Mouse (Mus musculus) MEL (cell line): Measurements from ENCODE around the gene Hist1h2bc.

Source experiments
- BHLHE40 ChIP-seq: IDR thresholded peaks from 2 replicates; pipeline ENCODE4 v1.6.1; 2012; ENCODE audit warnings: low read depth, mild to moderate bottlenecking, inconsistent platforms, low read length, improper control_type of control experiment, borderline replicate concordance
- CTCF ChIP-seq, 3 experiments: IDR thresholded peaks in 2 of 3; conservative IDR thresholded peaks in 1 of 3; 2 replicates each; pipeline ENCODE4 v1.5.1; 2011 to 2012; ENCODE audit warnings: low read length in 3 of 3, low read depth in 2 of 3, mild to moderate bottlenecking in 2 of 3, improper control_type of control experiment in 1 of 3, inconsistent platforms in 1 of 3, mixed read lengths in 1 of 3, moderate library complexity in 1 of 3; ENCODE audit not compliant: control insufficient read depth in 1 of 3, insufficient read depth in 1 of 3, poor library complexity in 1 of 3, severe bottlenecking in 1 of 3
- EP300 ChIP-seq, 2 experiments: IDR thresholded peaks; 2 replicates each; pipeline ENCODE4 v1.6.1; 2011; ENCODE audit warnings: improper control_type of control experiment in 2 of 2, low read length in 2 of 2, low read depth in 1 of 2, mild to moderate bottlenecking in 1 of 2
- ETS1 ChIP-seq: IDR thresholded peaks from 2 replicates; pipeline ENCODE4 v1.6.1; 2012; ENCODE audit warnings: low read depth, mild to moderate bottlenecking, inconsistent platforms, low read length, improper control_type of control experiment, moderate library complexity
- GABPA ChIP-seq: IDR thresholded peaks from 2 replicates; pipeline ENCODE4 v1.6.1; 2012; ENCODE audit warnings: low read depth, mild to moderate bottlenecking, inconsistent platforms, low read length, improper control_type of control experiment, moderate library complexity
- GATA1 ChIP-seq: IDR thresholded peaks from 2 replicates; pipeline ENCODE4 v1.6.1; 2011; ENCODE audit warnings: low read depth, low read length, improper control_type of control experiment
- MAX ChIP-seq: IDR thresholded peaks from 2 replicates; pipeline ENCODE4 v1.6.1; 2011; ENCODE audit warnings: low read length, improper control_type of control experiment
- MEF2A ChIP-seq: IDR thresholded peaks from 2 replicates; pipeline ENCODE4 v1.6.1; 2014; ENCODE audit warnings: low read depth, mild to moderate bottlenecking, inconsistent platforms, low read length, improper control_type of control experiment; ENCODE audit not compliant: poor library complexity, insufficient replicate concordance, severe bottlenecking; ENCODE audit errors: extremely low read depth
- POLR2A ChIP-seq, 2 experiments: IDR thresholded peaks; 2 replicates each; pipeline ENCODE4 v1.6.1; 2011 to 2012; ENCODE audit warnings: low read length in 2 of 2, mild to moderate bottlenecking in 2 of 2, control low read depth in 1 of 2, improper control_type of control experiment in 1 of 2, low read depth in 1 of 2, moderate library complexity in 1 of 2; ENCODE audit not compliant: control insufficient read depth in 1 of 2, insufficient read depth in 1 of 2, poor library complexity in 1 of 2
- TAL1 ChIP-seq: IDR thresholded peaks from 2 replicates; pipeline ENCODE4 v1.6.1; 2012; ENCODE audit warnings: mild to moderate bottlenecking, inconsistent platforms, low read length, moderate library complexity, mixed read lengths
- ZNF384 ChIP-seq: IDR thresholded peaks from 2 replicates; pipeline ENCODE4 v1.6.1; 2012; ENCODE audit warnings: low read depth, mild to moderate bottlenecking, inconsistent platforms, low read length, improper control_type of control experiment

DNA sequence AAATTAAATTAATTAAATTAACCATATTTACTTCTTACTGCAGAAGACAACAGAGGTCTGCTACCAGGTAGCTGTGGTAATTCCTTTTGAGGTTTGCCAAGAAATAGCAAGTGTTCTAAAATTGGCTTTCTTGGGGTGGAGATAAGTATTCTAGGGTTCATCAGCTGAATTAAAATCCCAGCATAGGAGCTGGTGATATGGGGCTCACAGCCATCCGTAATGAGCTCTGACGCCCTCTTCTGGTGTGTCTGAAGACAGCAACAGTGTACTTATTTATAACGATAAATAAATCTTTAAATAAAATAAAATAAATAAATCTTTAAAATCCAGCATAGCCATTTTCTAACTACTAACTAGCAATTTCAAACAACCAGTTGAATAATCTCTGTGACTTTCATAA is 15.8 kb downstream of the Hist1h2bc start:
- TF ChIP-seq POLR2A (IDR thresholded peaks at IDR 0.05; ENCODE audit: control insufficient read depth in 1 of 2, insufficient read depth in 1 of 2, low read depth in 1 of 2, low read length in 2 of 2, poor library complexity in 1 of 2) (no peak), CTCF (IDR thresholded peaks at IDR 0.05 in 2 of 3, conservative IDR thresholded peaks at IDR 0.05 in 1 of 3; ENCODE audit: control insufficient read depth in 1 of 3, insufficient read depth in 1 of 3, low read depth in 2 of 3, low read length in 3 of 3, poor library complexity in 1 of 3, severe bottlenecking in 1 of 3) (peak in 2 of 3 experiments; percentile 37 to 40; a peak in 4 of 6 replicates), GATA1 (no peak), GABPA (no peak), EP300 (IDR thresholded peaks at IDR 0.05; ENCODE audit: low read depth in 1 of 2, low read length in 2 of 2) (no peak), MAX (no peak), MEF2A (no peak), ZNF384 (no peak), ETS1 (no peak), BHLHE40 (no peak), TAL1 (no peak)
